Mouse (Mus musculus) ES-E14 (cell line): ENCODE measurements around the gene Mtfp1.

Experiments used
- MAFK ChIP-seq: IDR thresholded peaks from 2 replicates; pipeline ENCODE4 v1.6.1; 2014; ENCODE audit warnings: mild to moderate bottlenecking, low read depth, low read length, inconsistent platforms; ENCODE audit not compliant: insufficient read depth
- ZNF384 ChIP-seq: IDR thresholded peaks from 2 replicates; pipeline ENCODE4 v1.6.1; 2012; ENCODE audit warnings: low read depth, low read length, inconsistent platforms

DNA sequence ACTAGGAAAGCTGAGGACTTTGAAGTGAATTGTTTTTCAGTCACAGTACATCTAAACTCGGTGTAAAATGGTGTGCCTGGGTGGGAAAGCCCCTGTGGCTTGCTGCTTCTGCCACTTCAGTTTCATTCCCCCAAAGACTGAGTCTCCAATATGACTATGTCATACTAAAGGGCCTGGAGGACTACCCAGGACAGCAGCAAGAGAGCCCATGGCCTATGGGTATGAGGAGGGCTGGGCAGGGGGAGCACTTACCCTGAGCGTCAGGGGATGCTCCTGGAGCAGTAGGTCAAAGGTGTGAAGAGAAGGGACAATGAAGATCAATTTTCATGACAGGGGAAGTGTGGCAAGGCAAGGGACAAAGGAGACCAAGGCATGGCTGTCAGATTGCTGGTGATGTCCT, 43.7 kb upstream of the Mtfp1 start:
- no peak for TF ChIP-seq MAFK
- TF ChIP-seq ZNF384 = no peak
